Mouse (Mus musculus) spleen, postnatal 36 days (tissue): ENCODE data around the gene Agap1.

ENCODE experiments used
- DNase-seq, 2 experiments: peaks; one replicate each; pipeline ENCODE4 v3.0.0; 2022; ENCODE audit warnings: low spot score in 2 of 2, mixed read lengths in 1 of 2

Gene Agap1

GRCm38 (mm10) chr1:89902236-89902635, 447.6 kb downstream of the Agap1 start:
- DNase-seq, result no peak

GRCm38 (mm10) chr1:89902641-89903040, 448.0 kb downstream of the Agap1 start:
- DNase-seq, result no peak

GRCm38 (mm10) chr1:89909796-89910195, 455.2 kb downstream of the Agap1 start:
- no peak for DNase-seq

GRCm38 (mm10) chr1:89912392-89912791, 457.8 kb downstream of the Agap1 start:
- no peak for DNase-seq

GRCm38 (mm10) chr1:89913611-89914010, 459.0 kb downstream of the Agap1 start:
- DNase-seq, result no peak

- DNase-seq, result no peak
Observed at GRCm38 (mm10) chr1:89918111-89918510, 463.5 kb downstream of the Agap1 start.

- DNase-seq, result no peak
Observed at GRCm38 (mm10) chr1:89919206-89919605, 464.6 kb downstream of the Agap1 start.

GRCm38 (mm10) chr1:89921806-89922205, 467.2 kb downstream of the Agap1 start:
- DNase-seq, result no peak

- DNase-seq, result no peak
Observed at GRCm38 (mm10) chr1:89922282-89922681, 467.7 kb downstream of the Agap1 start.

GRCm38 (mm10) chr1:89922883-89923641, 468.5 kb downstream of the Agap1 start:
- DNase-seq, result no peak

GRCm38 (mm10) chr1:89923642-89924020, 469.0 kb downstream of the Agap1 start:
- no peak for DNase-seq

- no peak for DNase-seq
Observed at GRCm38 (mm10) chr1:89925501-89926190, 471.0 kb downstream of the Agap1 start.

GRCm38 (mm10) chr1:89926583-89927060, 472.0 kb downstream of the Agap1 start:
- no peak for DNase-seq

- DNase-seq, result no peak
Observed at GRCm38 (mm10) chr1:89927061-89927661, 472.6 kb downstream of the Agap1 start.

- DNase-seq, result no peak
Observed at GRCm38 (mm10) chr1:89928676-89929075, 474.1 kb downstream of the Agap1 start.

- DNase-seq, result no peak
Observed at GRCm38 (mm10) chr1:89929181-89929580, 474.6 kb downstream of the Agap1 start.

- no peak for DNase-seq
Observed at GRCm38 (mm10) chr1:89929721-89930505, 475.3 kb downstream of the Agap1 start.

GRCm38 (mm10) chr1:89930551-89930950, 475.9 kb downstream of the Agap1 start:
- DNase-seq, result no peak

- DNase-seq, result no peak
Observed at GRCm38 (mm10) chr1:89931120-89931519, 476.5 kb downstream of the Agap1 start, which contains the start of gene Gbx2. TSS of gene Gbx2 (minus strand) at chr1:89931179.

- no peak for DNase-seq
Observed at GRCm38 (mm10) chr1:89932021-89932423, 477.4 kb downstream of the Agap1 start.

- DNase-seq, result no peak
Observed at GRCm38 (mm10) chr1:89932616-89933015, 478.0 kb downstream of the Agap1 start.

- DNase-seq, result no peak
Observed at GRCm38 (mm10) chr1:89933028-89933427, 478.4 kb downstream of the Agap1 start.
